Mouse (Mus musculus) layer of hippocampus, adult 11-12 months (tissue): ENCODE measurements at regions not wholly inside any gene's neighbourhood (a gene's known extent, or its start where the extent isn't known, plus 50 kb on each side); places are given as distances from the start of the nearest gene placed in this dataset.
A peak's percentile ranks its signal among the peaks of the same experiment; 100 is the strongest.
"Not testable (repeated sequence)": the region's sequence is repeated elsewhere in the genome, so short reads cannot be mapped to it uniquely, and the experiment has no call there.

Experiments used
- DNase-seq: peaks from one replicate; pipeline ENCODE4 v3.0.0; 2022; ENCODE audit warnings: low spot score

- no peak for DNase-seq
These were observed 1642.1 kb upstream of the Cdh6 start for GRCm38 (mm10) chr15:14815556-14815955.

- DNase-seq: no peak
These were observed 1633.4 kb upstream of the Cdh6 start for GRCm38 (mm10) chr15:14806849-14807248.

- peak; percentile 2 for DNase-seq
These were observed 1621.7 kb upstream of the Cdh6 start for GRCm38 (mm10) chr15:14795221-14795620.

- no peak for DNase-seq
These were observed 1607.3 kb upstream of the Cdh6 start for GRCm38 (mm10) chr15:14780727-14781126.

- no peak for DNase-seq
These were observed 1568.3 kb upstream of the Cdh6 start for GRCm38 (mm10) chr15:14741733-14742132.

- not testable (repeated sequence) for DNase-seq
These were observed 1524.5 kb upstream of the Cdh6 start for GRCm38 (mm10) chr15:14697925-14698324.

- DNase-seq: no peak
These were observed 1523.0 kb upstream of the Cdh6 start for GRCm38 (mm10) chr15:14696481-14696880.

GRCm38 (mm10) chr15:14689141-14689540, 1515.7 kb upstream of the Cdh6 start:
- DNase-seq: no peak

GRCm38 (mm10) chr15:14642291-14642690, 1468.8 kb upstream of the Cdh6 start:
- DNase-seq: no peak

- DNase-seq: peak; percentile 32
These were observed 1455.0 kb upstream of the Cdh6 start for GRCm38 (mm10) chr15:14628523-14628922.

- DNase-seq: no peak
These were observed 1433.2 kb upstream of the Cdh6 start for GRCm38 (mm10) chr15:14606691-14607090.
